Mouse (Mus musculus) myocyte (in vitro differentiated cells): Measurements from ENCODE around the gene Frem2. TPM values are rescaled to one million over a fixed set of nuclear protein-coding genes. Genes with fewer than 3 reads are reported as not detected.

Experiments
- H3K27me3 ChIP-seq: one replicate; pipeline ENCODE4 v1.6.1; 2011; ENCODE audit not compliant: control insufficient read depth, insufficient read depth, insufficient read length
- H3K36me3 ChIP-seq: one replicate; pipeline ENCODE4 v1.6.1; 2011; ENCODE audit not compliant: control insufficient read depth, insufficient read depth
- H3K4me2 ChIP-seq: one replicate; pipeline ENCODE4 v1.6.1; 2011; ENCODE audit warnings: low read depth, control low read depth
- H3K4me3 ChIP-seq: one replicate; pipeline ENCODE4 v1.5.1; 2011; ENCODE audit warnings: mild to moderate bottlenecking, control low read depth, moderate library complexity
- H3K79me2 ChIP-seq: one replicate; pipeline ENCODE4 v1.6.1; 2011; ENCODE audit not compliant: control insufficient read depth, insufficient read depth
- H3ac ChIP-seq: one replicate; pipeline ENCODE4 v1.6.1; 2011; ENCODE audit not compliant: control insufficient read depth, insufficient read length
- CEBPB ChIP-seq: IDR thresholded peaks from 2 replicates; pipeline ENCODE4 v1.6.1; 2011; ENCODE audit warnings: mild to moderate bottlenecking, moderate library complexity; ENCODE audit not compliant: poor library complexity, insufficient read depth, severe bottlenecking
- E2F4 ChIP-seq: IDR thresholded peaks from one replicate; pipeline ENCODE4 v1.6.1; 2011; ENCODE audit warnings: mild to moderate bottlenecking, control low read depth, moderate library complexity; ENCODE audit not compliant: insufficient read depth
- MAX ChIP-seq: IDR thresholded peaks from one replicate; pipeline ENCODE4 v1.6.1; 2011; ENCODE audit warnings: low read depth, mild to moderate bottlenecking, control low read depth
- MYOD1 ChIP-seq, 3 experiments: IDR thresholded peaks; one replicate each; pipeline ENCODE4 v1.6.1; 2011; ENCODE audit warnings: control low read depth in 2 of 3, low read depth in 2 of 3, mild to moderate bottlenecking in 2 of 3, moderate library complexity in 1 of 3; ENCODE audit not compliant: insufficient read length in 2 of 3, control insufficient read depth in 1 of 3
- MYOG ChIP-seq, 3 experiments: IDR thresholded peaks; one replicate each; pipeline ENCODE4 v1.6.1; 2011; ENCODE audit warnings: control low read depth in 2 of 3, low read depth in 2 of 3, mild to moderate bottlenecking in 2 of 3; ENCODE audit not compliant: insufficient read length in 2 of 3, control insufficient read depth in 1 of 3, insufficient read depth in 1 of 3
- POLR2A ChIP-seq: IDR thresholded peaks from one replicate; pipeline ENCODE4 v1.6.1; 2011; ENCODE audit warnings: low read depth, mild to moderate bottlenecking, control low read depth, moderate library complexity; ENCODE audit not compliant: insufficient read length
- POLR2AphosphoS2 ChIP-seq: IDR thresholded peaks from one replicate; pipeline ENCODE4 v1.6.1; 2011; ENCODE audit warnings: low read depth, control low read depth; ENCODE audit not compliant: insufficient read length
- REST ChIP-seq: IDR thresholded peaks from one replicate; pipeline ENCODE4 v1.6.1; 2011; ENCODE audit warnings: mild to moderate bottlenecking, control low read depth, moderate library complexity; ENCODE audit not compliant: insufficient read depth, insufficient read length
- SRF ChIP-seq: IDR thresholded peaks from one replicate; pipeline ENCODE4 v1.6.1; 2011; ENCODE audit warnings: low read depth; ENCODE audit not compliant: control insufficient read depth, insufficient read length
- TCF12 ChIP-seq: IDR thresholded peaks from one replicate; pipeline ENCODE4 v1.6.1; 2011; ENCODE audit warnings: mild to moderate bottlenecking, control low read depth; ENCODE audit not compliant: poor library complexity, insufficient read depth, severe bottlenecking
- TCF3 ChIP-seq: IDR thresholded peaks from one replicate; pipeline ENCODE4 v1.6.1; 2011; ENCODE audit warnings: low read depth, control low read depth; ENCODE audit not compliant: insufficient read length
- USF1 ChIP-seq: IDR thresholded peaks from one replicate; pipeline ENCODE4 v1.6.1; 2011; ENCODE audit warnings: low read depth, mild to moderate bottlenecking, control low read depth, moderate library complexity
- polyA plus RNA-seq: library from polyadenylated mRNA; unstranded; fragments of >200 nt; fragmentation: generic; extraction: Trizol; gene quantifications from one replicate; pipeline ENCODE4 v1.2.1, GENCODE M21; 2012; ENCODE audit warnings: missing spikeins

The Frem2 gene
- polyA plus RNA-seq, 1 experiment = 0.36 TPM

GRCm38 (mm10) chr3:53687776-53688175, 30.6 kb upstream of the Frem2 start:
- Histone ChIP-seq H3K79me2 (no peaks in the 10 kb centered on the region), H3K4me3 (no peak overlapping the region), H3K36me3 (no peaks in the 10 kb centered on the region), H3ac (no peak overlapping the region), H3K4me2 (no peak overlapping the region), H3K27me3 (no peaks in the 10 kb centered on the region)
- no peak for TF ChIP-seq MAX

- H3K79me2 ChIP-seq = no peaks in the 10 kb centered on the region
- TF ChIP-seq MAX (no peak), MYOD1 (IDR thresholded peaks at IDR 0.05; ENCODE audit: control insufficient read depth in 1 of 3, insufficient read length in 2 of 3, low read depth in 2 of 3) (no peak), TCF12 (no peak), REST (no peak), SRF (no peak), E2F4 (no peak), CEBPB (no peak), USF1 (no peak), POLR2A (no peak), TCF3 (no peak), MYOG (IDR thresholded peaks at IDR 0.05; ENCODE audit: control insufficient read depth in 1 of 3, insufficient read depth in 1 of 3, insufficient read length in 2 of 3, low read depth in 2 of 3) (no peak), POLR2AphosphoS2 (no peak)
- no peak overlapping the region for H3ac ChIP-seq
- H3K27me3 ChIP-seq = no peaks in the 10 kb centered on the region
- no peaks in the 10 kb centered on the region for H3K36me3 ChIP-seq
- no peak overlapping the region for H3K4me3 ChIP-seq
- H3K4me2 ChIP-seq = no peak overlapping the region
These were observed 25.1 kb upstream of the Frem2 start for GRCm38 (mm10) chr3:53682244-53682643.

GRCm38 (mm10) chr3:53680816-53681215, 23.7 kb upstream of the Frem2 start:
- Histone ChIP-seq H3ac (no peak overlapping the region), H3K4me3 (no peak overlapping the region), H3K79me2 (no peaks in the 10 kb centered on the region), H3K36me3 (no peaks in the 10 kb centered on the region), H3K4me2 (no peak overlapping the region), H3K27me3 (no peaks in the 10 kb centered on the region)
- TF ChIP-seq E2F4 (no peak), TCF3 (no peak), SRF (no peak), MAX (no peak), USF1 (no peak), MYOD1 (IDR thresholded peaks at IDR 0.05; ENCODE audit: control insufficient read depth in 1 of 3, insufficient read length in 2 of 3, low read depth in 2 of 3) (no peak), MYOG (IDR thresholded peaks at IDR 0.05; ENCODE audit: control insufficient read depth in 1 of 3, insufficient read depth in 1 of 3, insufficient read length in 2 of 3, low read depth in 2 of 3) (no peak), POLR2A (no peak), REST (no peak), CEBPB (no peak), TCF12 (no peak), POLR2AphosphoS2 (no peak)

- Histone ChIP-seq H3K4me2 (no peak overlapping the region), H3K4me3 (no peak overlapping the region), H3K36me3 (no peaks in the 10 kb centered on the region), H3ac (no peak overlapping the region), H3K79me2 (no peaks in the 10 kb centered on the region), H3K27me3 (peaks cover 6% of the 10 kb centered on the region)
- TF ChIP-seq REST (no peak), SRF (no peak), TCF3 (no peak), E2F4 (no peak), MYOD1 (IDR thresholded peaks at IDR 0.05; ENCODE audit: control insufficient read depth in 1 of 3, insufficient read length in 2 of 3, low read depth in 2 of 3) (no peak), MYOG (IDR thresholded peaks at IDR 0.05; ENCODE audit: control insufficient read depth in 1 of 3, insufficient read depth in 1 of 3, insufficient read length in 2 of 3, low read depth in 2 of 3) (no peak), USF1 (no peak), POLR2A (no peak), POLR2AphosphoS2 (no peak), CEBPB (no peak), TCF12 (no peak), MAX (no peak)
These were observed 17.1 kb upstream of the Frem2 start for GRCm38 (mm10) chr3:53674225-53674624.

- Histone ChIP-seq H3K4me3 (no peak overlapping the region), H3K79me2 (no peaks in the 10 kb centered on the region), H3K36me3 (no peaks in the 10 kb centered on the region), H3ac (no peak overlapping the region), H3K4me2 (no peak overlapping the region), H3K27me3 (peaks cover 9% of the 10 kb centered on the region)
- TF ChIP-seq USF1 (no peak), E2F4 (no peak), TCF12 (no peak), REST (no peak), SRF (no peak), MYOD1 (IDR thresholded peaks at IDR 0.05; ENCODE audit: control insufficient read depth in 1 of 3, insufficient read length in 2 of 3, low read depth in 2 of 3) (no peak), TCF3 (no peak), MYOG (IDR thresholded peaks at IDR 0.05; ENCODE audit: control insufficient read depth in 1 of 3, insufficient read depth in 1 of 3, insufficient read length in 2 of 3, low read depth in 2 of 3) (no peak), POLR2A (no peak), CEBPB (no peak), MAX (no peak), POLR2AphosphoS2 (no peak)
These were observed 12.6 kb upstream of the Frem2 start for GRCm38 (mm10) chr3:53669736-53670135.
